Mouse (Mus musculus) mature B cell (primary cell): ENCODE data around the gene Spry1.
"Not testable (repeated sequence)": the region's sequence is repeated elsewhere in the genome, so short reads cannot be mapped to it uniquely, and the experiment has no call there.

Source experiments
- in situ Hi-C: fragments of 300-500 bp; cut with MboI; formaldehyde crosslinking; loops from 2 replicates; pipeline ENCODE4 v1.14.3; 2019

Gene Spry1

DNA sequence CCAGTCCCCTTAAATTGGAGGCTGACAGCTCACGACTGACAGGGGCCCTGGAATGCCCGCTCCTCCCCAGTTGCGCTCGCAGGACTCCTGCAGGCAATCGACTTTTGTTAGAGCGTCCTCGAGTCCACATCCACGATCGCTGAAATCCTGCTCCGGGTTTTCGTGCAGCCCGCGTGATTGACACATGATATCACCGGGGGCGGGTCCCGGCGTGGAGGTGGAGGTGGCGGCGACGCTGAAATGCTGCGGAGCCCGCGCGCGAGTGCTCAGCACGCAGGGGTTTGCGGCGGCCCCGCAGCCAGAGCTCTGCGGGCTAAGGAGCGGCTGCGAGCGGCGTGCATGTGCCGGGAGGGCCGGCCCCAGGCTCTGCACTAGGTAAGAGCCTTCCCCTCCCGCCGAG is at the start of gene Spry1:
Gene Spry1 (plus strand): TSS at position 258 of the 400 bp plus-strand sequence.
- in situ Hi-C loops: no loop called here

DNA sequence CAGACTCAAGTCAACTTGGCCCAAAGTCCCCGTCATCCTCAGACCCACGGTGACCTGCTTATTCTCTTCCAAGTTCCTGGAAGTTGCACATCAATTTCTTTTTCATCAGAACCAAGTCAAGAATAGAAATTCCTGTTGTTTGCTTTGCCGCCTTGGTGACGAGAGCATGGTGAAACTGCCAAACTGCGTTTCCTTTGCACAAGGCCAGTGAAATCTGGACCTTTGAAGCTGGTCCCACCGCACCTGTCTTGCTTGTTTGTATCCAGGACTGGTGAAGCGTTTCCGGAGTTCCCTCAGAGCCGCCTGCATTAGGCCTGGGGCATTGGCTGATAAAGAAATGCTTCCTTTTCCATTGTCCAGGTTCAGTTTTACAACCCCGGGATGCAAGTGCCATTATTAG is 44.0 kb upstream of the Spry1 start:
- in situ Hi-C loops: no loop called here

DNA sequence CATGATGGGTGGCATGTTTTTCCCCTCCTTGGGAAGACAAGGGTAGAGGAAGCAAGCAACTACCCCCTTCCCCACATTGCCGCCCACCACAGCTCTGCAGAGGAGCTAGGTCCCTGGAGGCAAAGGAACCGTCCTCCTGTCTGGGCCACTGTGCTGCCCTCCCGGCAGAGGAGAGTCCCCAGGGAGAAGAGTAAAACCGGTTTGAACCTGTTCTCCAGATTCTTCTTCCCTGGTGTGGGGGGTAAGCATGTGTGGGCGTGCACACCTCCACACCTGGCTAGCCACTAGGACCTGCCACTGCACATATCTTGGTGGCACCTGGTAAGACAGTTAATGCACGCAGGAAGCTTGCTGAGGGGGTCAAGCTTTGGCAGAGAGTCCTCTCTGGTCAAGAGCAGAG is 43.2 kb upstream of the Spry1 start:
- in situ Hi-C loops: no loop called here

DNA sequence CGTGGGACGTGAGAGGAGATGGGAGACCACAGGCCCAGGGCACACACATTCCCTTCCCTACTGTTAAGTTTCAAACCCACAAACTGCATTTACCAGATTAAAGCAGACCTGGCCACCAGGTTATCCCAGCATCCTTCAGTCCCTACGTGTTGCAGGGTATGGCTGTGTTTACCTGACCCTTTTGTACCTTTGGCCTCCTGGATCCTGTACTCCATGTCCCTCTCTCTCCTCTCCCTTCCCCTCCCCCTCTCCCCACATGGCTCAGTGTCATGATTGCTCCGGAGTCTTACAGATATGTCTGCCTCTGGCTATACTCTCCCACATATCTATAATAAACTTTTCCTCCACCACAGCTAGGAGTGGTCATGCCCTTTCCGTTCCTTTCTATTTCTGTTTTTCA is 42.5 kb upstream of the Spry1 start:
- in situ Hi-C loops: no loop called here

DNA sequence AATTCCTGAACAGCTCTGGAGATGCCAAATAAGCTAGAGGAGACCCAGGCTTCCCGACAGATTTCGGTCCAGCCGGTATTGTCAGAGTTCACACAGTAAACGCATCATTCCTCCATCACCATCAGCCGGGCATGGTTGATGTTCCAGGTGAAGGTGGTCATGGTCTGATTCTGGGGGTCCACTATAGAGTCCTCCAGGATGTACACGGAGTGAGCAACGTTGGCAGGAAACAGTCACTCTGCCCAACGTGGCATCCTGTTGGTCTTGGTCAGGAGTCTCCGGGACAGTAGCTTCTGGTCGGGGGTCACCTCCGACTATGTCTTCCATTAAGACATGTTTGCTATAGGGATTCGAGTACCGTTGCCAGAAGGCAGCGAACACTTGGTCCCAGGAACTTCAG is 40.1 kb upstream of the Spry1 start:
- in situ Hi-C loops: not testable (repeated sequence)

DNA sequence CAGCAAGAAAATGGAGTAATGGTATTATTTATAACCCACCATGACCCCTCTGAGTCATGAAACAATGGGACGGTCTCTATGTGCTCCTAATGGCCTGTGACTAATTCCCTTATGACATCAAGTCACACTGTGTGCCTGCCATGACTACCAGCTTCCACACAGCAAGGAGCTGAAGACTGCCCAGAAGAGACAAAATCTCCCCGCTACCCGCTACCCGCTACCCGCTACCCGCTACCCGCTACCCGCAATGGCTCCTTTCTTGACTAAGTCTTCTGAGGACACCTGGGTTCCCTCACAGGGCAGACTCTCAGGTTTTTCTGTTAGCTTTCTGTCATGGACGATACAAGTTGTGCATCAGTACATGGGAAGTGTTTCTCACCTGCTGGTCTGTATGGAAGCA is 37.4 kb upstream of the Spry1 start:
- in situ Hi-C loops: no loop called here

DNA sequence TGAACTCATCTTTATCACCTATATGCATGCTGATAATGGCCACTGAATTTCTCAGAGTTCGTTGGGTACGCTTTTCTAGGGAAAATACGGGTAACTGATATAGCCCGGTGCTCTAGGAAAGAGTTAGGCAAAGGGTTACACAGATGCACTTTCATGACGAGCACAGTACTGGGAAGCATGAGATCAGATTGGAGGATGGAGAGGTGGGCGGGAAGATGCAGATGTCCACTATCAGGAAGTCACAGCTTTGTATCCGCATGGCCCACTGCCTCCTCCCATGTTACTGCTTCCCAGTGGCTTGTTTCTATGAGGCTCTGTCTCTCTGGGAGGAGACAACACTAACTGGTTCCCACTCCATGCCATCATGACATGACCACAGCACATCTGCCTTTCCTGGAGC is 36.9 kb upstream of the Spry1 start:
- in situ Hi-C loops: no loop called here

DNA sequence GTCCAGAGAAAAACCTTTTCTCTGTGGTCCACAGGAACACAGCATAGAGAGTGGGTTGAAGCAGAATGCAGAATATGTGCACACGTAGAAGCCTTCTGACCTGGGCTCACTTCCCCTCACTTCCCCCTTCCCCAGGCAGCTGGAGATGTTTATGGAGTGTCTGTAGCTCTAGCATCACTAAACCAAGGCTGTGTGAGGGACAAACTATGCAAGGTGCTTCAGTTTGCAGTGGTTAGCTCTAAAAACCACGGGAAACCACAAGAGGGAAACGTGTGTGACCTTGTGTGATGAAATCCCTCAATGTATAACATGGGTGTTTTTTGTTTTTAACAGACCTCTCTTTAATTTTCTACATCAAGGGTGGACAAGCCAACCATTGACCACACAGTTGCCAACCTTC is 36.2 kb upstream of the Spry1 start:
- in situ Hi-C loops: no loop called here

DNA sequence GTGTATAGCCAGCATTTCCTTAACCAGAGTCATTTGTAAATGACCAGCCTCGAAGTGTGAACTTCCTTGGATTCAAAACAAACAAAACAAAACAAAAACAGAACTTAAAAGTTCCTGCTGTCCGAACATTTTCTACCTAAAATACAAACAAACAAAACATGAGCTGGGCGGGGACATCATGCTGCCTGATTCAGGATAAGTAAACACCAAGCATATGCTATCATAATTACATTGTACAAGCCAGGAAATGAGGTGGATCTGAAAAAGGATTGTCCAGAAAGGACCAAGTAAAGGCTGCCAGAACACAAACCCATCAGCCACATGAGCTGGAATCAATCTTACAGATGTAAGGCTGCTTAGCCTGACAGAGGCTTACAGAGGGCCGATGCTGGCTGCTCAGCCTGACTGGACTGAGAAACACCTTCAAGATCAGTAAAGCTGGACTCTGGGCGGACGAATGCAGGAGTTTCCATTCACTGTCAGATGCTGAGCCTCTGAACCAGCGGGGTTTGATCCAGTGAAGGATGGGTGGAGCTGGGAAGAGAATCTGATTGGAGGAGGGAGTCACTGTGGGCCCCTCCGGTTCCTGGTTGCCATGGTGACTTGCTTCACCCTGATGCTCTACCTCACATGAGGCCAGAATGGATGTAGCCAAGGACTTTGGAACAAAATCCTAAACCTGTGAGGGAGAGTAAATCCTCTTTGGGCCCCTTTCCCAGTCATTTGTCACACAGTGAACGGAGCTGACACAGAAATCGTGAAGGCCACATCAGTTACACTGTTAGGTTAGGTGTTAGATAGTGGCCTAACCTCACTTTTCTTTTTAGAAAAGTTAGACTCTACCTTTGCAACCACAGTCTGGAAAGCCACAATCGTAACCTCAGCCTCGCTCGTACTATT is 34.5 kb upstream of the Spry1 start:
- in situ Hi-C loops: no loop called here

DNA sequence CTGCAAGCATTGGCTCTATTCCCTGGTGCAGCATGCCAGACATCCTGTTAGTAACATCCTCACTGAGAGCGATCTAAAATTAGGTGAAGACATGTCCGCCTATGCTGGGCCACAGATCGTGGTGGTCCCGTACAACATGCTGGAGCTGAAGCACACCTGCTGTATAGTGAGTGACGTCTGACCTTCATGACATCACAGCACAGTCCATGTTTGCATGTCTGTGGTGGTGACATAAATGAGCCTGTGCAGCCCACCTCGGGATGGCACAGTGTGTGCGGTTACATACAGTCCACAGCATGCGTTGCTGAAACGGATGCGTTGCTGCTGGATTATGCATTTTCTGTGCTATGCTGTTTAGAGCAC is 33.9 kb upstream of the Spry1 start:
- in situ Hi-C loops: no loop called here

DNA sequence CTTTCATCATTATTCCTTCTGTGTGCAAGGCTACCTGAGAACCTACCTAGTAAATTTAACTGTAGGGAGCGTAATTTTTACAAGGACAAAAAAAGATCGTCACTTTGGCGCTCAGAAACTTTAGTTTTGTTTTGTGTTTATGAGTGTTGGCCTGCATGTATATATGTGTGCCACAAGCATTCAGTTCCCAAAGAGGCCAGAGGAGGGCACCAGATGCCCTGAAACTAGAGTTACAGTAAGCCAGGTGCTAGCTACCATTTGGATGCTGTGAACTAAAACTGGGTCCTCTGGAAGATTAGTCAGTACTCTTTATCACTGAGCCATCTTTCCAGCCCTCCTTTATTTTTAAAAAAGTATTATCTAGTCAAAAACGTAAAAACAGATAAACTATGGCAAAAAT is 30.8 kb upstream of the Spry1 start:
- in situ Hi-C loops: no loop called here

DNA sequence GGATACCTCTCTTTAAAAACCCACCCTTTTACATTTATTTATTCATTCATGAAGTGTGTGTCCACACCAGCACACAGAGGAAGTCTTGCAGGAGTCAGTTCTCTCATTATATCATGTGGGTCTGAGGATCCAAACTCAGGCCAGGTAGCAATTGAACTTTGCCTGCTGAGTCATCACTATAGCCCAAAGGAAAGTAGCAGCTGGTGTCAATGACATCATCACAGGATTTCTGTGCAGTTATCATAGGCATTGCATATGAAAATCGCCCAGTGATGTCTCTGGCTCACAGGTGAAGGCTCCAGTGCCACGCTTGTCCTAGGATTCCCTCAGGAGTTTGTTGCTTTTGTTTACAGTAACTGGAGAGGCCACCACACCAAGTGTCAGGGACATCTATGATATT is 29.1 kb upstream of the Spry1 start:
- in situ Hi-C loops: no loop called here

DNA sequence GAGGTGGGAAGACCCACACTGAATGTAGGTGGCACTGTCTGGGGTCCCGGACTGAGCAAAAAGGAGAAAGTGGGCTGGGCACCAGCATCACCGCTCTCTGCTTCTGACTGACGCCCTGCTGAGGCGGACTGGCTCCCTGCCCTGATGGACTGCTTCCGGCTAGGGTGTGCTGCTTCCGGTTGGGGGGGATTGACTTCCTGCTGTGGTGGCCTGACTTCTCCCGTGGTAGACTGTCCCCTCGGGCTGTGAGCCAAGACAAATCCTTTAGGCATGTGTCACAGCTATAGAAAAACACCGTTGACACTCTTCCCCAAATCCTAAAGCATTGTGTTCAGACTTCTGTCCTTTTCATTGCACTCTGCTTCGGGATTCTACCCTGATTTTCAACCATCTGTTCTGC is 26.0 kb upstream of the Spry1 start:
- in situ Hi-C loops: no loop called here

DNA sequence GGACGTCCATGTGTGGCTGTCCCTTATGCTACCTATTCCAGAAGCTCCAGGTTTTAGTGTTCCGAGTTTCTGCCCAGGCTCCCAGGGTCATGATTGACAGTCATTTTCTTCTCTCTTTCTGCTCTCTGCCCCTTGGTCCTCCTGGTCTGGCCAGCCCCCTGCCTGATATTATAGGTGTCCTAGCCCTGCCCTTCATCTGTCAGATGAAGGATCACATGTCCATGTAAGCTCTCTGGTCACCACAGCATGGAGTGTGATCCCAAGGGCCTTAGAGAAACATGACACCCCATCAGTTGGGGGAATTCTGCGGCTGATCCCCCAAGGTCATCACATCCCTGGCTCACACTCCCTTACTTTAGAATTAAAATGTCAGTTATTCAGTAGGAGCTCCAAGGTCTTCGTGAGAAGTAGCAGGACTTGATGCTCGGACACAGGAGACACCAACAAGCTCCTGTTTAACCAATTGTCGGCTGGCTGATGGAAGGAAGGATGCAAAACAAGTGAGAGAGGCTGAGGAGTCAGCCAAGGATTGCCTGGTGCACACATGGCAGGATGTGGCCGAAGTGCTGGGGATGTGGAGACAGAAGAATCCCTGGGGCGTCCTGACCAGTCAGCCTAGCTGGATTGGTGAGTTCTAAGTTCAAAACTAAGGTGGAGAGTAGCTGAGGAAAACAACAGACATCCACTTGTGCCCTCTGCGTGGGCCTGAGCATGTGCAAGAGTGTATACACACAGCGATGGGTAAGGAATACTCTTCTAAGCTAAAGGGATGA is 24.7 kb upstream of the Spry1 start:
- in situ Hi-C loops: no loop called here

DNA sequence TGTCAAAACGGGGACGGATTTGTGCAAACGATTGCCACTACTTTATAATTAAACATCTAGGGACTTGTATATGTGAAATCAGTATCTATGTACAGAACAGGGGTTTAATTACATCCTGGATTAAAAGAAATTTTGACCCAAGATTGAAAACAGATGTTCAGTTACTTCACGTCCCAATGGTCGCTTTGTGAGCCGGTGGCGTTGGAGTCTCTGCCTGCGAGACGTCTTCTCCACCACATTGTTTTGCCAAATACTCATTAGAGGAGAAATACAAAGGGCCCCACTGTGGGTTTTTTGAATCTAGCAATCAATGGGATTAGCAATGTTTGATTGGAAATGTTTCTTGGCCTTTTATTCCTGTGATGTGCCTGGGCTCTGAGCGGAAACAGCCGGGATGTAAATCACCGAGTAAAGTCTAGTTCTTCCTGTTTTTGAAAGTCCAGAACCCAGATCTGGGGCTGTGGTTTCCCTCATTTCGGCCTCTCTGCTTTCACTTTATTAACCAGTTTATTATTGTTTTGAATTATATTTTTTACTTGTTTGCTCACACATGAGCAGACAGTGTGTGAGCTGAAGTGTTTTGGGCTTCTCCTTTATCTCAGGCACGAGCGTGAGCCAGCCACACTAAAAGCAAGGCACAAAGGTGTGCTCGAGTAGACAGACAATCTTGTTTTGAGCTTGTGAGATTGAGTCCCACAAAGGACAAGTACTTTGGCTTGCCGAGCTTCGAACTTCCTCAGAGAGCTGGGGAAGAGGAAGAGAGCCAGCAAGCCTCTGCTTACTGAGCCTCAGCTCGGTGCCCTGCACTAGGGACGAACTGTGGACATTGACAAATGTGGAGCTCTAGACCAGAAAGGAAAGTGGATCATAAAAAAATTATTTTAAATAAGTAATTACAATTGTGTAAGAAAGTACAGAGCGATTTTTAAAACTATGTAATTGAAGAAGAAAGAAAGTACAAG is 22.9 kb upstream of the Spry1 start:
- in situ Hi-C loops: no loop called here

DNA sequence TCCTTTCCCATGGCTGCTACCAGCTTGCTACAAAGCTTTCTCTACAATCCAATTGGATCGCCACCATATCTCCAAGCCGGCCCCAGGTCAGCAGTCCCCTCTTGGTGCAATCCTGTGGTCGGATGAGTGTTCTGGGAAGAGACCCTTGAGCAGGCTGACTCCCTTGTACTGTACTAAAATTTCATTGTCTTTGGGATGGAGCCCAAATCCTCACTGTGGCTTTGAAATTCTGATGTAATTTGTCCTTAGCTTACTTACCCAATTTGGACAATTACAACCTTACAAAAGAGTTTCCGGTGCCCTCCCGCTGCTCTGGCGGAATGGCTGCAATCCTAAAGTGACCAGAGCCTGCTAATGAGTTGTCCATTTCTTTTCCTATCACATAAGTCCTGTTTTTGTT is 7.5 kb upstream of the Spry1 start:
- in situ Hi-C loops: no loop called here

DNA sequence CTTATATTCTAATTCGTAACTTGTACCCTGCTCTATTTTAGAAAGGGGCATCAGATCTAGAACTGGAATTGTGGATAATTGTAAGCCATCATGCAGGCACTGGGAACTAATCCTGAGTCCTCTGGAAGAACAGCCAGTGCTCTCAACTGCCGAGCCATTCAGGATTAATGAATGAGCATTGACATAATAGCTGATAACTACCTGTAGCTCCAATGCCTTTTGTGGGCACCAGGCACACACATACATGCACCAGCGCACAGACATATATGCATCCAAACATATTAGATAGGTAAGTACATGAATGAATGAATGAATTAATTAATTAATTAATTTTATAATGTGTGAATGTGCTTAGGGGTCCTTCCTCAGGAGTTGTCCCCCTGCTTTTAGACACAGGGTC is 7.0 kb upstream of the Spry1 start:
- in situ Hi-C loops: no loop called here

DNA sequence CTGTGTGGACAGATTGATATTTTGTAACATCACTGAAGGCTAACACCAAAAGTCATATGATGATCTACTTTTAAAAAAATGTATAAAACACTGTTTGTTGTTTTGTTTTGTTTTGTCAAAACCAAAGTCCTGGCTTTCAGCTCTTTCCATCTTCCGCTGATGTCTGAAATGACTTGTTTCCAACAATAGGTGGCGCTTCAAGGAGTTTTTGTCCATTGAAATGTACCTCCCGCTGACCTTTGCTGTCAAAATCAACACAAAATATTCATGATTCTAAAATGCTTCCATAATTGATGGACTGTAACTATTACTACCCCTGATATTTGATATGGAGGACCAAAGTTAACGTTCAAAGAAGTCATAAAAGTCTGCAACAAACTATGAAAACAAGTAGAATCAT is 5.1 kb upstream of the Spry1 start:
- in situ Hi-C loops: no loop called here

DNA sequence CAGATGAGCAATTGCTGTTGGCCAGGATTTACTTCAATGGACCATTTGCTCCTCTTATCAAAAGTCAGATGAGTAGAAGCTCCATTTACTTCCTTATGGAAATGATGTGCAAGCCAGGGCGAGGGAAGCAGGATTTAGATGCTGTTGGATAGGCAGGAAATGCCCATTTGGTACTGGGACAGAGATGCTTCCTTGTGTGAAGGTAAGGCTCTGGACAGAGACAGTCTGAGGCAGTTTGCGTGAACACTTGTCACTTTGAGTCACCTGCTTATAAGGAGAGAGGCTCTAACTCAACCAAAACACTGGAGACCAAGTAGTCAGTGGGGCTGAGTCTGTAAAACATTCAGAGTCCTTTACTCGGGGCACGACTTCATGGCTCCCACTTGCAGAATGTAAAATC is 2.8 kb upstream of the Spry1 start:
- in situ Hi-C loops: no loop called here

DNA sequence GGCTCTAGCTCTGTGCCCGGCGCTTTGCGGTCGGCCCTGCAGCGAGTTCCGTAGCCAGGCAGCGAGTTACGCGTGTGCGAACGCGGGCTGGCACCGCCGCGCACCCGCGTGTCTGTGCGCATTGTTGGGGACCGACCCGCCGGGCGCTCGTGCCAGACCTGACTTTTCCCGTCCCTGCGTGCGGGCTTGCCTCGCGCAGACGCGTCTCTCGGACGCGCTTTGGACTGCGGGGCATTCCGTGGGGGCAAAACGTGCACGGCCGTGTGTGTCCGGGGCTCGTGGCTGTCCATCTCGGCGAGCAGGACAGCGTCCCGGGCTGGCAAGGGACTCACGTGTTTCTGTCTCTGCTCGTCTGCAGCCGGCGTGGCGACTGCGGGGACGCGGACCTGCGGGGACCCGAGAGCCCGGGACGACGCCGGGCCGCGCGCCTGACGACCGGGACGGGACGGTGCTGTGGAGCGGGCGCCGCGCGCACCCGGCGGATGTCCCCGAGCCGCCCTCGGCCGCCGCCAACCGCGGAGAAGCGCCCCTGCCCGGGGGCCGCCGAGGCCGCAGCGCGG is 495 bp downstream of the Spry1 start:
- in situ Hi-C loops: no loop called here

DNA sequence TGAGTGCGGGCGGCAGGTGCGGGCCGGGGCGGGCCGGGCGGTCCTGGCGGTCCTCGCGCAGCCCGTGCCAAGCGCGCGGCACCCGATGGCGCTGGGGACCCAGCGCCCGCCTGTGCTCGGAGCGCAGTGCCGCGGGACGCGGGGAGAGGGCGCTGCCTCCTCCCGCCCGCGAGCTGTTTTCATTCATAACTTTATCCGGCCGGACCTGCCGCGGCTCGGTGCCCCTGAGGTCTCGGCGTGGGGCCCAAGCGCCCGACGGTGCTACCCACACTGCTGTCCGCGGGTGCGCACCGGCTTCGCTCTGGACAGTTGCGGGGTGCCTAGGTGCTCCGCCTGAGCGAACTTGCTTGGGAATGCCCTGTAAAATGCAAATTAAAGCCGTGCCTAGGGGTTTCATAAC is 1.1 kb downstream of the Spry1 start:
- in situ Hi-C loops: no loop called here
